Mouse (Mus musculus) thymus, postnatal 25 days (tissue): ENCODE measurements at regions not wholly inside any gene's neighbourhood (a gene's known extent, or its start where the extent isn't known, plus 50 kb on each side); places are given as distances from the start of the nearest gene placed in this dataset.

Source experiments
- DNase-seq: peaks from one replicate; pipeline ENCODE4 v3.0.0; 2022

GRCm38 (mm10) chr19:26051478-26052215 is 379.4 kb downstream of the Dmrt2 start:
- DNase-seq: no peak

GRCm38 (mm10) chr19:26059668-26060067 is 387.5 kb downstream of the Dmrt2 start:
- DNase-seq: no peak

- DNase-seq: no peak
Measured at GRCm38 (mm10) chr19:26068553-26068952, 396.3 kb downstream of the Dmrt2 start.

- no peak for DNase-seq
Measured at GRCm38 (mm10) chr19:26069908-26070307, 397.7 kb downstream of the Dmrt2 start.

GRCm38 (mm10) chr19:26088318-26088717 is 416.1 kb downstream of the Dmrt2 start:
- DNase-seq: no peak

- DNase-seq: no peak
Measured at GRCm38 (mm10) chr19:26091386-26091785, 419.2 kb downstream of the Dmrt2 start.

- no peak for DNase-seq
Measured at GRCm38 (mm10) chr19:26093844-26094243, 421.6 kb downstream of the Dmrt2 start.

- no peak for DNase-seq
Measured at GRCm38 (mm10) chr19:26114326-26114725, 442.1 kb downstream of the Dmrt2 start.

GRCm38 (mm10) chr19:26128423-26128822 is 456.2 kb downstream of the Dmrt2 start:
- no peak for DNase-seq

- no peak for DNase-seq
Measured at GRCm38 (mm10) chr19:26134385-26134784, 462.2 kb downstream of the Dmrt2 start.

GRCm38 (mm10) chr19:26135398-26136104 is 463.3 kb downstream of the Dmrt2 start:
- no peak for DNase-seq

GRCm38 (mm10) chr19:26140647-26141046 is 464.2 kb upstream of the Smarca2 start:
- DNase-seq: no peak

GRCm38 (mm10) chr19:26143539-26143938 is 461.3 kb upstream of the Smarca2 start:
- DNase-seq: no peak

- no peak for DNase-seq
Measured at GRCm38 (mm10) chr19:26151216-26151615, 453.6 kb upstream of the Smarca2 start.

- DNase-seq: no peak
Measured at GRCm38 (mm10) chr19:26164993-26165392, 439.9 kb upstream of the Smarca2 start.

GRCm38 (mm10) chr19:26181774-26182173 is 423.1 kb upstream of the Smarca2 start:
- DNase-seq: no peak

- DNase-seq: no peak
Measured at GRCm38 (mm10) chr19:26185012-26185411, 419.8 kb upstream of the Smarca2 start.

- DNase-seq: no peak
Measured at GRCm38 (mm10) chr19:26190803-26191202, 414.0 kb upstream of the Smarca2 start.

GRCm38 (mm10) chr19:26193664-26194063 is 411.2 kb upstream of the Smarca2 start:
- no peak for DNase-seq

- no peak for DNase-seq
Measured at GRCm38 (mm10) chr19:26208760-26209159, 396.1 kb upstream of the Smarca2 start.

GRCm38 (mm10) chr19:26234539-26234938 is 370.3 kb upstream of the Smarca2 start:
- DNase-seq: no peak

GRCm38 (mm10) chr19:26244067-26244466 is 360.8 kb upstream of the Smarca2 start:
- DNase-seq: no peak

GRCm38 (mm10) chr19:26249751-26250150 is 355.1 kb upstream of the Smarca2 start:
- DNase-seq: no peak

GRCm38 (mm10) chr19:26258677-26259076 is 346.2 kb upstream of the Smarca2 start:
- no peak for DNase-seq
